Mouse (Mus musculus) layer of hippocampus, postnatal 10 days (tissue): ENCODE measurements at regions not wholly inside any gene's neighbourhood (a gene's known extent, or its start where the extent isn't known, plus 50 kb on each side); places are given as distances from the start of the nearest gene placed in this dataset.
A peak's percentile ranks its signal among the peaks of the same experiment; 100 is the strongest.

Source experiments
- DNase-seq, 2 experiments: peaks; one replicate each; pipeline ENCODE4 v3.0.0; 2021; ENCODE audit warnings: low spot score in 2 of 2

GRCm38 (mm10) chr9:52402496-52402895 lies 234.1 kb upstream of the Zc3h12c start:
- no peak for DNase-seq

- DNase-seq: no peak
Observed at GRCm38 (mm10) chr9:52379031-52379430, 210.7 kb upstream of the Zc3h12c start.

DNA sequence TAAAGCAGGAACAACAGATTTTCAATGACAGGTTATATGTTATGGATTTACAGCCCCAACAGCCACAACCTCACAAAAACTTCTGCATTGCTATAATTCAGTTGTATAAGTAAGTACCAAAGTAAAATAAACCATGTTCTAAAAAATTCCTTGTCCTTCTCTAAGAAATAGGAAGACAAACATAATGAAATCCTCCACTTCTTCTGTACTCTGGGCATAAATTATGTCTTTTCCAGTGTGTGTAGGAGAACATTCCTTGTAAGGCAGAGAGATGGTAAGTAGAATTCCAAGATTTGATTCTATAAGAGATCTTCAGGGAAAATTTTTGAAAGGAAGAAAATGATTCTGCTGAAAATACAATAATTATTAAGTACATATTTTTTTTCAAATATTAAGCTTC lies 209.4 kb upstream of the Zc3h12c start:
- no peak for DNase-seq

- no peak for DNase-seq
Observed at GRCm38 (mm10) chr9:52376914-52377313, 208.5 kb upstream of the Zc3h12c start.

DNA sequence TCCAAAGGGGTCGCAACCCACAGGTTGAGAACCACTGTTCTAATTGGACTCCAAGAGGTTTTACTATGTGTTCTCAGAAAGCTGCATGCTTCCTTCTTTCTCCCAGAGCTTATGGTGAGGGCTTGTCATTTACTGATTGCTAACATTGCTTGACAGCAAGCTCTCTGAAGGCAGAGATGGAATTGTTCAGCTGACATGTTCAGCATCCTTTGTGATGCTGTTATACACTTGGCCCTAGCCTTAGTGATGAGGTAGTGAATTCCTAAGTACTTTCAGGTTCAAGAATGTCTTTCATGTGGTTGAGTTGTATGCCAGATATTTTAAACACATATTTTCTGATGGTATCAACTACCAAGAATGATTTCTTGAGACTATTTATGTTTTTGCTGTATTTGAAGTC lies 202.9 kb upstream of the Zc3h12c start:
- no peak for DNase-seq

DNA sequence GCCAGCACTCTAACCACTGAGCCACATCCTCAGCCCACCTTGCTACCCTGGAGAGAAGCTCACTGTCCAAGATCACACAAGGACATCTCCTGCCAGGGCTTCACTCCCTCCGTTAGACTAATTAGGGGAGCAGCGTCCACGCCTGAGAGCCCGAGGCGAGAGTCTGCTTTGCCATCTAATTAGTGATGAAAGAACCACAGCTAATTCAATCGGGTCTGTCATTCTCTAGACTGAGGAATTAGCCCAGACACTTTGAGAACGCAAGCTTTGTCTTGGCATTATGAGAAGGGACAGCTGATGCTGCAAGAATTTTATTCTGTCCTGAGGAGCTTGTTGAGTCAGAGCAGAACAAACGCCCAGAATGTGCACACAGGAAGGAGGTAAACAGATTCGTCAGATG lies 200.5 kb upstream of the Zc3h12c start:
- peak; percentile 12 to 20 for DNase-seq

- no peak for DNase-seq
Observed at GRCm38 (mm10) chr9:52368080-52368479, 199.7 kb upstream of the Zc3h12c start.

GRCm38 (mm10) chr9:52366046-52366445 lies 197.7 kb upstream of the Zc3h12c start:
- DNase-seq: no peak

GRCm38 (mm10) chr9:52361599-52361998 lies 193.2 kb upstream of the Zc3h12c start:
- DNase-seq: no peak

DNA sequence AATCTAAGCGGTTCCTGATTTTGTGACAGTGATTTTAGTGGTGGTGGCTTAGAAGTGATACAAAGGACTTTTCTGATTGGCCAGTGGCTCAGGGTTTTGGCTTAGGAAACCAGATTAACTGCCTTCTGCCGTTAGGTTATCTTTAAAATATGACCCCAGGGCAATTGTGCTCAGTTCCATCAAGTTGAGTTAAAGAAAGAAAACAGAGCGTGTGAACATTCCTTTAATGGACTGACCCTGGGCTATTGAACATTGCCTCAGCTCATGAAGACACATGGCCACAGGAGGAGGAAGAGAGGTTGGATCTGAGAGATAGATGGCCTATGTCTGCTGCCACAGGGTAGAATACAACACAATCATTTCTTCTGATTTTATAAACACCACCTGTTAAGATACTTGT lies 191.0 kb upstream of the Zc3h12c start:
- DNase-seq: no peak

GRCm38 (mm10) chr9:52356549-52356948 lies 188.2 kb upstream of the Zc3h12c start:
- no peak for DNase-seq

- no peak for DNase-seq
Observed at GRCm38 (mm10) chr9:52355187-52355982, 187.0 kb upstream of the Zc3h12c start.

DNA sequence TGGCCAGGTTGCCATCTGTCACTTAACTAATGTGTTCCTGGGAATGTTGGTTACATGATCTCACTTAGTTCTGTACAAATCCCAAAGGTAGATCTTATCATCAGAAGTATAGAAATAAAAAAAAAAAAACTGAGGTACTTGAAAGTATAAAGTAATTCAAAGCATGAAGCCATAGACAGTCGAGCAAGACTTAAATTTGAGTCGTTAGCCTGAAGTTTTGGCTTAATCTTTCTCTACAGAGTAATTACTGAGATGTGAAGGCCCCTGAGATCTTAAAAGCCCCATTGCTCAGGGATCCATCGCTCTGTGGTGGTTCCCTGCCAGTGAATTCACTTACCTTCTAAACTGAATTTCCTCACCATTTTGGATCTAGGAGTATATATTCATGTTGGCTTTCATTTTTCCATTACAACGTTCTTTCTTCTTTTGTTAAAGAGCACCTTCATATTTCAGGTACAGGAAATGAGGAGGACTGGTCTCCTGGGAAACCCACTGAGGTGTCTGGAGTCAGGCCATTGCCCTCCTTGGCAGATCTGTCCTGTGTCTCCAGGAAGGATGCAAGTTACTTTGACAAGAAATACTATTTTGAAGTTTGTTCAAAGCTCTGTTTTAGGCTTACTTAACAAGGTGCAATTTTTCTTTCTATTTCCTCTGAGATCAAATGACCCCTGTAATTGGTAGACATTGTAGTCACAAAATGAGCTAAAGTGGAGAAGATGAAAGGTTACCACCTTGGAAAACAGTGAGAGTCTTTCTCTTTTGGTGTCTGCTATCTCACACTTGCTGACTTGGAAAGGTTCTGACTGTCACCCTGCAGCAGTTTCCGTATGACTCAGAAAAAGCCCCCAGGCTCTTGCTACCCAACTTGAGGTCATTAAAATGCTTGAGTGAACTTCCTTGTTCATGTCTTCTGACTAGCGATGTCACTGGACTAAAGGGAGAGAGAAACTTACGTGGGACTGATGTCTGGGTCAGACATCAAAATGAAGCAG lies 180.5 kb upstream of the Zc3h12c start:
- DNase-seq: no peak

- DNase-seq: no peak
Observed at GRCm38 (mm10) chr9:52344177-52344877, 176.0 kb upstream of the Zc3h12c start.

DNA sequence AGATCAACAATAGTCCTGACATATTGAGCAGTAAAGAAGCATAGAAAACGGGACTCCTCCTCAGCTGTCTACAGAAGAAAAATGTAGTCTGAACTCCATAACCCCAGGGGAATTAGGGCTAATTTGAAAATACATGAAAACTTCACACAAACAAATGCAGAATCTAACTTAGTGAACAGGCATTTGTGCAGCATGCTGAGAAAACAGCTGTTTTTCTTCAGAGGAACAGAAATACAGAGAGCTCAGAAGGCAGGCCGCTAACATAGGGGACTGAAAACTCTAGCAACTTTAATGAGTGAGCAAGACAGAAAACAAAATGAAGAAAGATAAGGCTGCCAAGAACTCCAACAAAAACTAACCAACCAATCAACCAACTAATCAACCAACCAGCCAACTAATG lies 172.7 kb upstream of the Zc3h12c start:
- DNase-seq: no peak

DNA sequence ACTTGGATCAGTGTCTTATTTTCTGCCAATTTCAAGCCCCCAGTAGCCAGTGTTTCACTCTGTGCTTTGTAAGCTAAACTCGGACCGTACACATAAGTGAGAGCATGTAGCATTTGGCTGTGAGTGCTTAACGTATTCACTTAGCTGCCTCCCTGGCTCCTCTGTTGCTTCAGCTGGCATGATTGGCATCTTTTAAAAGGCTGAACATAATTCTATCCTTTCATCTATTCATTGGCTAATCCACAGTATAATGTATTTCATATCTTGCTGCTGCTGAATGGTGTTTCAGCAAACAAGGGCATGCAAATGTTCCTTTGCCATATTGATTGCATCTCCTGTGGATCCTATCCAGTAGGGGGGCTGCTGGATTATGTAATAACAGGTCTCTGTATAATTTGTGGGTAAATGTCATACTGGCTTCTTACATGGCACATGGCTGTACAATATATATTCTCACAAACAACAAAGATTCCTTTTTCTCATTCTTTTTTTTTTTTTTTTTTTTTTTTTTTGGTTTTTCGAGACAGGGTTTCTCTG lies 169.5 kb upstream of the Zc3h12c start:
- DNase-seq: no peak

DNA sequence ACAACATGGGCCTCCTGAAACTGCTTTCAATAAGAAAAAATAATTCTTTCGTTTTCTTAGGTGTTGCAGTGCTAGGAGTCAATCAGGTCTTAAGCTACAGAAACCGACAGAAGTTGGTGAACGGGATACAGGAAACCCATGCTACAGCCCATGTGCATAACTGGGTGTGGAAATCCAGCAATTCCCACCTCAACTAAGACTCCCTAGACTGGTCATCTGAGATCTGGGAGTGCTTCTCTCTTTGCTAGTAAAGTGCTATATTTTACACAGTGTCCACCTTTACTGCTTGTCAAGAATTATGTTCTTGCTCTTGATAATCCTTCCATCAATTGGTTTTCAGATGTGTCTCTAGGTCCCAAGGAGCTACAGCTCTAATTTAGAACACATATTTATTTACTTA lies 166.4 kb upstream of the Zc3h12c start:
- no peak for DNase-seq

GRCm38 (mm10) chr9:52333884-52334283 lies 165.5 kb upstream of the Zc3h12c start:
- DNase-seq: no peak

- DNase-seq: no peak
Observed at GRCm38 (mm10) chr9:52331748-52332147, 163.4 kb upstream of the Zc3h12c start.

DNA sequence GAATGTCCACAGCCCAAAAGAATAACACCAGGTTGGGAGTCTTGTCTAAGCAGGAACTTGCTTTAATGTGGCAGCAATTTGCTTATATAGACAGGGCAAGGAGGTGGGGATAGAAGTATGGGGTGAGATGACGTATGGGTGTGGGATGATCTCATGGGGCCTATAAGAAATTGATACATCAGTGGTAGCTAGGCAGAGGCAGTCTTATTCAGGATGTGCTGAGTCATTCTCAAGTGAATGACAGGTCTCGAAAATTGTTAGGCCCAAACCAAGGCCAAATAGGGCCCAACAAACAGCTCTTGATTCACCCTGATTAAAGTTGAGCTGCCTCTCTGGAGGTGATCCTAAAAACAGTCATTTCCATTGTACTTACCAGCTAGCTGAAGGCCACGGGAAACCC lies 162.3 kb upstream of the Zc3h12c start:
- no peak for DNase-seq

GRCm38 (mm10) chr9:52324347-52324746 lies 156.0 kb upstream of the Zc3h12c start:
- no peak for DNase-seq
